Mouse (Mus musculus) heart, adult 2 months (tissue): ENCODE data around the gene Prrt2.

Experiments
- CTCF ChIP-seq: fragments of 200-600 bp; IDR thresholded peaks from 2 replicates; pipeline ENCODE4 v1.8.1; 2022; ENCODE audit warnings: antibody characterized with exemption, mild to moderate bottlenecking, moderate library complexity
- EP300 ChIP-seq: fragments of 200-500 bp; IDR thresholded peaks from 2 replicates; pipeline ENCODE4 v1.6.1; 2011; ENCODE audit warnings: low read depth, low read length, control low read depth; ENCODE audit not compliant: insufficient read depth
- POLR2A ChIP-seq: fragments of 200-500 bp; IDR thresholded peaks from 2 replicates; pipeline ENCODE4 v1.6.1; 2011; ENCODE audit warnings: mild to moderate bottlenecking, low read depth, low read length, control low read depth; ENCODE audit not compliant: insufficient read depth

GRCm38 (mm10) chr7:126975950-126976866 lies 44.8 kb downstream of the Prrt2 start, which contains the start of gene Cdiptos:
- TF ChIP-seq POLR2A (peak; percentile 40; the same call in 1 of the 2 replicates), CTCF (peak; percentile 99; the same call in 1 of the 2 replicates), EP300 (peak; percentile 84; the same call in 1 of the 2 replicates)
